Mouse (Mus musculus) heart, postnatal 0 days (tissue): ENCODE measurements around the gene Usp2. TPM values are rescaled to one million over a fixed set of nuclear protein-coding genes. Genes with fewer than 3 reads are reported as not detected.

Experiments
- ATAC-seq: fragments of 200-750 bp; cut with Nextera tagmentation; 2 replicates; pipeline ENCODE4 v1.8.0; 2017; ENCODE audit warnings: low read depth, moderate number of reproducible peaks, moderate library complexity; ENCODE audit not compliant: insufficient read depth
- DNase-seq: peaks from one replicate; pipeline ENCODE4 v3.0.0-alpha.2; 2016; ENCODE audit warnings: low spot score
- H3K27ac ChIP-seq: fragments of 300-500 bp; sonication (generic); 2 replicates; pipeline ENCODE4 v1.5.1; 2014; ENCODE audit warnings: low read depth, mild to moderate bottlenecking
- H3K27me3 ChIP-seq: fragments of 300-500 bp; sonication (generic); 2 replicates; pipeline ENCODE4 v1.6.1; 2014; ENCODE audit warnings: low read length, mixed read lengths; ENCODE audit not compliant: control insufficient read depth, insufficient read depth
- H3K36me3 ChIP-seq: fragments of 300-500 bp; sonication (generic); replicated peaks from 2 replicates; pipeline ENCODE4 v1.6.1; 2014; ENCODE audit warnings: low read length, mixed read lengths; ENCODE audit not compliant: control insufficient read depth, insufficient read depth
- H3K4me1 ChIP-seq: fragments of 300-500 bp; sonication (generic); 2 replicates; pipeline ENCODE4 v1.6.1; 2014; ENCODE audit warnings: antibody characterized with exemption; ENCODE audit not compliant: control insufficient read depth, insufficient read depth
- H3K4me2 ChIP-seq: fragments of 300-500 bp; sonication (generic); 2 replicates; pipeline ENCODE4 v1.6.1; 2014; ENCODE audit warnings: low read depth, mild to moderate bottlenecking, low read length, moderate library complexity
- H3K4me3 ChIP-seq: fragments of 300-500 bp; sonication (generic); 2 replicates; pipeline ENCODE4 v1.5.1; 2014; ENCODE audit warnings: low read depth, low read length
- H3K9ac ChIP-seq: fragments of 300-500 bp; sonication (generic); replicated peaks from 2 replicates; pipeline ENCODE4 v1.6.1; 2014; ENCODE audit warnings: low read depth, low read length, mixed read lengths
- H3K9me3 ChIP-seq: fragments of 300-500 bp; sonication (generic); replicated peaks from 2 replicates; pipeline ENCODE4 v1.6.1; 2016; ENCODE audit warnings: low read length; ENCODE audit not compliant: control insufficient read depth
- CTCF ChIP-seq: IDR thresholded peaks from 2 replicates; pipeline ENCODE4 v1.5.1; 2016; ENCODE audit warnings: antibody characterized with exemption, control low read depth, low read depth
- EP300 ChIP-seq: IDR thresholded peaks from 2 replicates; pipeline ENCODE4 v1.6.1; 2016; ENCODE audit warnings: antibody characterized with exemption, low read depth
- WGBS: fragments of 180-500 bp; shearing (Covaris S2); extraction: QIAGEN DNeasy Blood & Tissue Kit; methylation state at CpG from one replicate; pipeline ENCODE4 v1.1.7; 2014; 5-methylcytosine and 5-hydroxymethylcytosine counted together
- polyA plus RNA-seq: library from polyadenylated mRNA; unstranded; fragments of >200 nt; fragmentation: Nextera tagmentation; extraction: Ambion mirVana; gene quantifications from 2 replicates; pipeline ENCODE4 v1.2.1, GENCODE M21; 2015
- total RNA-seq: library from RNA; depleted of rRNA; stranded (reverse); fragments of >200 nt; gene quantifications from 2 replicates; pipeline ENCODE4 v1.2.3, GENCODE M21; 2014; ENCODE audit warnings: low replicate concordance

Gene Usp2
- total and polyA plus RNA-seq, 2 experiments from 2014 or later: 48.6 to 121 TPM

DNA sequence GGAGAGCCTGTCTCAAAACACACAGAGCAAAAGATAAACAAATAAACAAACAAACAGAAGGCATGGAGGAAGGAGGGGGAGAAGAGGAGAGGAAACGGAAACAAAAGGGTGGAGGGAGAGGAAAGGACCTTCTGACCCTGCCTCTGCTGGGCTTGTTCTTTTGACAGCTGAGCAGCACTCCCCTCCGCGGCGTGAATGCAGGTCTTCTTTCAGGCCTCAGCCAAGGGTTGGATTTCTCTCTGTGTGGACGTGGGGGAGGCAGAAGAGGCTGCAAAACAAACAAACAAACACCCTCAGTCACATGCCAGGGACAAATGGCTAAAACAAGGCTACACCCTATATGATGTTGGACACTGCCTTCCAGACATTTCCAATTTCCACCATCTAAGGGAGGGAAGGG is 58.2 kb downstream of the Usp2 start:
- 64% methylated on average over 5 of the region's 5 CpGs for WGBS
- H3K4me1 ChIP-seq: peaks cover 10% of the 10 kb centered on the region
- no peak overlapping the region for H3K9ac ChIP-seq

DNA sequence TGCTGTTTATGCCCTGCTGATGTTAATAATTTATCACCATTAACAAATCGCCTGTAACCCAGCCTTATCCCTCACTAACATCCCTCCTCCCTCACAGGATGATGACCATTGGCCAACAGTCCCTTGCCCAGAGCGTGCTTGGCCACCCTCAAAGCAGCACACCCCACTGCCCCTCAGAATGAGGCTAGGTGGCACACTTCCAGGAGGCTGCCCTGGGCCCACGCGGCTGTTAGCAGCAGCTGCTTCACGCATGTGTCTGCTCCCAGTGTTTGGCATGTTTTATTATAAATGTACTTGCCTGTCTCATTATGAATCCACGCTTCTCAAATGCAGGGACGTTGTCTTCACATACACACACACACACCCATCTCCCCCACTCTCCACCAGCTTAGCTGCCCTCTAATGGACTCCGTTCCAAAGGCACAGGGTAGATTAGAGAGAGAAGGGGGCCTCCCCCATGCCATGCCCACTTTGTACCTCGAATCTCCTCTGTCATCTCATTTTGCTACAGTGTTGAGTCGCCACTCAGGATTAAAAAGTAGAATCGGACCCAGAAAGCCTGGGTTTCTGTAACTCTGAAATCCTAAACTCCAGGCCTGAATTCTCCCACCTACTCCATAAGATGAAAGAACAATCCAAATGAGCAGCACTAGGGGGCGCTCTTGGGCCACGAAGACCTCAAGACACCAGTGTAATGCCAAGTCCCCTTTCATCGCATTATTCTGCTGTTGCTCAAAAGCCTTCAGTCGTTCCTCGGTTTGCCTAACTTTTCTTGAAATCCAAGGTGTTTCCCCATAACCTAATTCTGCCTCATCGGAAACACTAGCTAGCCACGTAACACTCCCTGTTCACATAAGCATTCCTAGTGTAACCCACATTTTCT is 59.0 kb downstream of the Usp2 start:
- TF ChIP-seq CTCF: peak; percentile 92
- no peak for TF ChIP-seq EP300
- DNase-seq (peak; percentile 84), ATAC-seq (no peak)
- Histone ChIP-seq H3K36me3 (no peaks in the 10 kb centered on the region), H3K4me3 (peak overlapping the region; percentile 16; the same call in 1 of the 2 replicates), H3K27me3 (no peaks in the 10 kb centered on the region), H3K4me1 (peaks cover 18% of the 10 kb centered on the region), H3K27ac (peak overlapping the region; percentile 77), H3K9me3 (no peaks in the 10 kb centered on the region), H3K4me2 (peak overlapping the region; percentile 47), H3K9ac (no peak overlapping the region)
- WGBS: 30% methylated on average over 18 of the region's 18 CpGs

More for the DNA sequence above, 58.2 kb downstream of the Usp2 start:
- no peak overlapping the region for H3K27ac ChIP-seq
- H3K36me3 ChIP-seq: no peaks in the 10 kb centered on the region
- TF ChIP-seq EP300 (no peak), CTCF (no peak)
- DNase-seq (no peak), ATAC-seq (no peak)
- H3K4me2 ChIP-seq: no peak overlapping the region
- no peaks in the 10 kb centered on the region for H3K9me3 ChIP-seq
- no peaks in the 10 kb centered on the region for H3K27me3 ChIP-seq
- H3K4me3 ChIP-seq: no peak overlapping the region

- Histone ChIP-seq H3K36me3 (no peaks in the 10 kb centered on the region), H3K9me3 (no peaks in the 10 kb centered on the region), H3K27me3 (no peaks in the 10 kb centered on the region), H3K4me3 (no peak overlapping the region), H3K9ac (no peak overlapping the region), H3K27ac (peak overlapping the region; percentile 77), H3K4me1 (peaks cover 20% of the 10 kb centered on the region), H3K4me2 (no peak overlapping the region)
- TF ChIP-seq EP300 (no peak), CTCF (no peak)
- no peak for ATAC-seq
- WGBS: 81% methylated on average over 3 of the region's 3 CpGs
- DNase-seq: no peak
Measured at GRCm38 (mm10) chr9:44126746-44127145, 59.9 kb downstream of the Usp2 start.

- H3K9me3 ChIP-seq: no peaks in the 10 kb centered on the region
- H3K4me1 ChIP-seq: peaks cover 20% of the 10 kb centered on the region
- TF ChIP-seq CTCF (no peak), EP300 (no peak)
- peak overlapping the region; percentile 77 for H3K27ac ChIP-seq
- no peaks in the 10 kb centered on the region for H3K36me3 ChIP-seq
- H3K4me2 ChIP-seq: no peak overlapping the region
- no peaks in the 10 kb centered on the region for H3K27me3 ChIP-seq
- no peak overlapping the region for H3K9ac ChIP-seq
- no peak for ATAC-seq
- peak; percentile 24 for DNase-seq
- whole genome bisulfite sequencing: 47% methylated on average over 3 of the region's 3 CpGs
- H3K4me3 ChIP-seq: no peak overlapping the region
Measured at GRCm38 (mm10) chr9:44127351-44127801, 60.6 kb downstream of the Usp2 start.

DNA sequence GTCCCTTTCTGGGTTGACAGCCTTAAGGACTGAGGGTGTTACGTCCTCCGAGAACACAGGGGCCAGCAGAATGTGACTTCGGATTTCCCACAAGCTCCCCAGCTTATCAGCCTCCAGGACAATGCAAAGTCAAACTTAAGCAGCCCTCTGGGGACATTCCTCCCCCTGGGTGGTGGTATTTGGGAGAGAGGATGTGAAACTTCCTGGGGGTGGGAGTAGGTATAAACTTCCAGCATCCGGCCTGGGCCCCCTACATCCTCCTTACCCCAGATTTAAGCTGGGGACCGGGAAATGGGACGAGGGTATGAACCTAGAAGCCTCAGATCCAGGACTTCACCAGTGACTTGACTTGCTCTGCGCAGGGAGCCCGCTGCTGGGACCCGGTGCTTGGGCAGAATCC is 62.8 kb downstream of the Usp2 start:
- ATAC-seq: peak; percentile 22
- 2% methylated on average over 9 of the region's 9 CpGs for WGBS
- H3K4me1 ChIP-seq: peaks cover 29% of the 10 kb centered on the region

More for the DNA sequence above, 62.8 kb downstream of the Usp2 start:
- Histone ChIP-seq H3K9me3 (no peaks in the 10 kb centered on the region), H3K4me2 (peak overlapping the region; percentile 86), H3K27me3 (no peaks in the 10 kb centered on the region), H3K4me3 (peak overlapping the region; percentile 50), H3K27ac (peak overlapping the region; percentile 97), H3K36me3 (no peaks in the 10 kb centered on the region), H3K9ac (peak overlapping the region; percentile 58)
- peak; percentile 56 for DNase-seq
- TF ChIP-seq CTCF (no peak), EP300 (no peak)
